Mouse (Mus musculus) embryonic fibroblast, embryonic 13.5 days (primary cell): ENCODE measurements around the gene Mllt10. TPM values are rescaled to one million over a fixed set of nuclear protein-coding genes. Genes with fewer than 3 reads are reported as not detected.
A peak's percentile ranks its signal among the peaks of the same experiment; 100 is the strongest.

Experiments used
- H3K27ac ChIP-seq: 2 replicates; pipeline ENCODE4 v1.5.1; 2012; ENCODE audit warnings: low read length, control low read depth, inconsistent platforms; ENCODE audit not compliant: insufficient read depth
- H3K4me1 ChIP-seq: 2 replicates; pipeline ENCODE4 v1.6.1; 2011; ENCODE audit warnings: low read length; ENCODE audit not compliant: control insufficient read depth, insufficient read depth
- H3K4me3 ChIP-seq: 2 replicates; pipeline ENCODE4 v1.5.1; 2011; ENCODE audit warnings: mild to moderate bottlenecking, control low read depth, low read length; ENCODE audit not compliant: insufficient read depth
- CTCF ChIP-seq: IDR thresholded peaks from 2 replicates; pipeline ENCODE4 v1.5.1; 2011; ENCODE audit warnings: mild to moderate bottlenecking, control low read depth, low read length, moderate library complexity, borderline replicate concordance; ENCODE audit not compliant: insufficient read depth
- POLR2A ChIP-seq: IDR thresholded peaks from 2 replicates; pipeline ENCODE4 v1.6.1; 2011; ENCODE audit warnings: low read depth, mild to moderate bottlenecking, control low read depth, low read length, moderate library complexity
- polyA plus RNA-seq: library from polyadenylated mRNA; stranded (reverse); fragments of >200 nt; gene quantifications from 2 replicates; pipeline ENCODE4 v1.2.4, GENCODE M21; 2011; ENCODE audit warnings: low read depth; ENCODE audit not compliant: missing spikeins, insufficient read length

Mllt10 gene
- polyA plus RNA-seq, 1 experiment, result 52.0 TPM

- no peak for TF ChIP-seq CTCF
- no peak for TF ChIP-seq POLR2A
- H3K4me1 ChIP-seq, result no peaks in the 10 kb centered on the region
- H3K4me3 ChIP-seq, result peak overlapping the region; percentile 22
- no peak overlapping the region for H3K27ac ChIP-seq
Measured at GRCm38 (mm10) chr2:18026116-18026947, 28.7 kb upstream of the Mllt10 start.

GRCm38 (mm10) chr2:18027448-18028139 is 27.4 kb upstream of the Mllt10 start:
- Histone ChIP-seq H3K27ac (peak overlapping the region; percentile 86), H3K4me3 (peak overlapping the region; percentile 48), H3K4me1 (no peaks in the 10 kb centered on the region)
- peak; percentile 69 for TF ChIP-seq POLR2A
- peak; percentile 64; the same call in 1 of the 2 replicates for TF ChIP-seq CTCF

GRCm38 (mm10) chr2:18028140-18029021 is 26.7 kb upstream of the Mllt10 start:
- no peak for TF ChIP-seq CTCF
- peak; percentile 83 for TF ChIP-seq POLR2A
- Histone ChIP-seq H3K27ac (peak overlapping the region; percentile 86), H3K4me1 (no peaks in the 10 kb centered on the region; the same call in 1 of the 2 replicates), H3K4me3 (peak overlapping the region; percentile 48)

- no peak for TF ChIP-seq POLR2A
- TF ChIP-seq CTCF, result no peak
- H3K27ac ChIP-seq, result no peak overlapping the region
- no peaks in the 10 kb centered on the region; the same call in 1 of the 2 replicates for H3K4me1 ChIP-seq
- H3K4me3 ChIP-seq, result no peak overlapping the region
Measured at GRCm38 (mm10) chr2:18029656-18030055, 25.4 kb upstream of the Mllt10 start.

GRCm38 (mm10) chr2:18030581-18030980 is 24.5 kb upstream of the Mllt10 start:
- Histone ChIP-seq H3K27ac (no peak overlapping the region), H3K4me3 (no peak overlapping the region), H3K4me1 (no peaks in the 10 kb centered on the region; the same call in 1 of the 2 replicates)
- no peak for TF ChIP-seq POLR2A
- no peak for TF ChIP-seq CTCF

- H3K4me3 ChIP-seq, result peak overlapping the region; percentile 16
- H3K27ac ChIP-seq, result no peak overlapping the region
- no peak for TF ChIP-seq CTCF
- H3K4me1 ChIP-seq, result no peaks in the 10 kb centered on the region; the same call in 1 of the 2 replicates
Measured at GRCm38 (mm10) chr2:18031271-18031821, 23.7 kb upstream of the Mllt10 start.

- no peaks in the 10 kb centered on the region; the same call in 1 of the 2 replicates for H3K4me1 ChIP-seq
- peak overlapping the region; percentile 16 for H3K4me3 ChIP-seq
- TF ChIP-seq CTCF (no peak), POLR2A (no peak)
- no peak overlapping the region for H3K27ac ChIP-seq
Measured at GRCm38 (mm10) chr2:18031831-18032537, 23.1 kb upstream of the Mllt10 start.

GRCm38 (mm10) chr2:18032538-18032895 is 22.5 kb upstream of the Mllt10 start:
- Histone ChIP-seq H3K4me1 (no peaks in the 10 kb centered on the region; the same call in 1 of the 2 replicates), H3K4me3 (no peak overlapping the region), H3K27ac (no peak overlapping the region)
- TF ChIP-seq CTCF, result no peak
- TF ChIP-seq POLR2A, result no peak
